Mouse (Mus musculus) liver, postnatal 0 days (tissue): ENCODE data around the gene Scin. TPM values are rescaled to one million over a fixed set of nuclear protein-coding genes. Genes with fewer than 3 reads are reported as not detected.

Experiments used
- ATAC-seq: fragments of 200-750 bp; cut with Nextera tagmentation; 2 replicates; pipeline ENCODE4 v1.8.0; 2017; ENCODE audit warnings: mild to moderate bottlenecking, moderate library complexity
- DNase-seq: peaks from one replicate; pipeline ENCODE4 v3.0.0-alpha.2; 2016
- H3K27ac ChIP-seq: fragments of 300-500 bp; sonication (generic); 2 replicates; pipeline ENCODE4 v1.5.1; 2014; ENCODE audit warnings: antibody characterized with exemption, moderate library complexity, mild to moderate bottlenecking, low read depth
- H3K27me3 ChIP-seq: fragments of 300-500 bp; sonication (generic); 2 replicates; pipeline ENCODE4 v1.6.1; 2014; ENCODE audit warnings: low read length, control low read depth, mixed read lengths; ENCODE audit not compliant: insufficient read depth
- H3K36me3 ChIP-seq: fragments of 300-500 bp; sonication (generic); replicated peaks from 2 replicates; pipeline ENCODE4 v1.6.1; 2014; ENCODE audit warnings: mild to moderate bottlenecking, control low read depth, low read length, moderate library complexity, mixed read lengths; ENCODE audit not compliant: insufficient read depth
- H3K4me1 ChIP-seq: fragments of 300-500 bp; sonication (generic); 2 replicates; pipeline ENCODE4 v1.6.1; 2014; ENCODE audit warnings: antibody characterized with exemption, mild to moderate bottlenecking, control low read depth; ENCODE audit not compliant: insufficient read depth
- H3K4me2 ChIP-seq: fragments of 300-500 bp; sonication (generic); 2 replicates; pipeline ENCODE4 v1.6.1; 2014; ENCODE audit warnings: low read depth, mild to moderate bottlenecking, low read length, moderate library complexity, mixed read lengths
- H3K4me3 ChIP-seq: fragments of 300-500 bp; sonication (generic); 2 replicates; pipeline ENCODE4 v1.5.1; 2014; ENCODE audit warnings: low read depth, low read length
- H3K9ac ChIP-seq: fragments of 300-500 bp; sonication (generic); replicated peaks from 2 replicates; pipeline ENCODE4 v1.6.1; 2014; ENCODE audit warnings: mild to moderate bottlenecking, moderate library complexity
- H3K9me3 ChIP-seq: fragments of 300-500 bp; sonication (generic); 2 replicates; pipeline ENCODE4 v1.6.1; 2016; ENCODE audit warnings: mild to moderate bottlenecking, control low read depth, low read length, mixed read lengths
- CTCF ChIP-seq: sonication (generic); IDR thresholded peaks from 2 replicates; pipeline ENCODE4 v1.5.1; 2016; ENCODE audit warnings: antibody characterized with exemption, low read depth
- EP300 ChIP-seq: IDR thresholded peaks from 2 replicates; pipeline ENCODE4 v1.6.1; 2016; ENCODE audit warnings: antibody characterized with exemption, low read depth, mild to moderate bottlenecking
- WGBS: fragments of 180-500 bp; shearing (Covaris S2); extraction: QIAGEN DNeasy Blood & Tissue Kit; methylation state at CpG from one replicate; pipeline ENCODE4 v1.1.7; 2014; ENCODE audit not compliant: insufficient replicate concordance; 5-methylcytosine and 5-hydroxymethylcytosine counted together
- polyA plus RNA-seq: library from polyadenylated mRNA; unstranded; fragments of >200 nt; fragmentation: Nextera tagmentation; extraction: Ambion mirVana; gene quantifications from 2 replicates; pipeline ENCODE4 v1.2.1, GENCODE M21; 2015

Gene Scin
- polyA plus RNA-seq, 1 experiment from 2014 or later = 0.07 TPM

GRCm38 (mm10) chr12:40040067-40040466 lies 94.0 kb downstream of the Scin start:
- Histone ChIP-seq H3K36me3 (0 out of 2 replicates have a peak, but pooled peaks cover 2% of the 10 kb centered on the region), H3K9me3 (no peaks in the 10 kb centered on the region), H3K27me3 (no peaks in the 10 kb centered on the region), H3K4me3 (no peak overlapping the region), H3K27ac (no peak overlapping the region), H3K9ac (no peak overlapping the region), H3K4me2 (no peak overlapping the region), H3K4me1 (0 out of 2 replicates have a peak, but pooled peaks cover 3% of the 10 kb centered on the region)
- ATAC-seq (no peak), DNase-seq (no peak)
- TF ChIP-seq CTCF (peak; percentile 70), EP300 (no peak)

- H3K27me3 ChIP-seq = no peaks in the 10 kb centered on the region
- H3K9ac ChIP-seq = peak within 1 kb of the TSS; percentile 90
- WGBS = 2% methylated on average over 55 of the region's 68 CpGs
- DNase-seq = peak; percentile 94
- H3K4me1 ChIP-seq = 0 out of 2 replicates have a peak, but pooled peaks cover 3% of the 10 kb centered on the region
- H3K27ac ChIP-seq = peak within 1 kb of the TSS; percentile 98
- H3K4me3 ChIP-seq = peak within 1 kb of the TSS; percentile 85
- no peaks in the 10 kb centered on the region for H3K9me3 ChIP-seq
- TF ChIP-seq CTCF (peak; percentile 1; the same call in 1 of the 2 replicates), EP300 (no peak)
- H3K4me2 ChIP-seq = peak within 1 kb of the TSS; percentile 86
- ATAC-seq = peak; percentile 82
- 0 out of 2 replicates have a peak, but pooled peaks cover 2% of the 10 kb centered on the region for H3K36me3 ChIP-seq
These were observed 96.1 kb downstream of the Scin start, which contains the start of gene Arl4a for GRCm38 (mm10) chr12:40037876-40038463. TSS of gene Arl4a (minus strand) at chr12:40038025.

GRCm38 (mm10) chr12:40037226-40037813 lies 96.7 kb downstream of the Scin start:
- H3K9ac ChIP-seq = peak overlapping the region; percentile 90
- TF ChIP-seq CTCF = peak; percentile 93
- TF ChIP-seq EP300 = 0 out of 2 replicates have a peak, but pooled peaks have one; percentile 27
- H3K4me1 ChIP-seq = 0 out of 2 replicates have a peak, but pooled peaks cover 3% of the 10 kb centered on the region
- H3K9me3 ChIP-seq = no peaks in the 10 kb centered on the region
- H3K4me3 ChIP-seq = peak overlapping the region; percentile 85
- H3K27me3 ChIP-seq = no peaks in the 10 kb centered on the region
- DNase-seq (peak; percentile 100), ATAC-seq (peak; percentile 95)
- under 1% methylated on average over 50 of the region's 60 CpGs for WGBS
- H3K4me2 ChIP-seq = peak overlapping the region; percentile 86
- peak overlapping the region; percentile 98 for H3K27ac ChIP-seq
- 0 out of 2 replicates have a peak, but pooled peaks cover 2% of the 10 kb centered on the region for H3K36me3 ChIP-seq

- peak overlapping the region; percentile 98 for H3K27ac ChIP-seq
- 0 out of 2 replicates have a peak, but pooled peaks cover 3% of the 10 kb centered on the region for H3K4me1 ChIP-seq
- no peaks in the 10 kb centered on the region for H3K27me3 ChIP-seq
- TF ChIP-seq CTCF (no peak), EP300 (0 out of 2 replicates have a peak, but pooled peaks have one; percentile 9)
- H3K9me3 ChIP-seq = no peaks in the 10 kb centered on the region
- 0% methylated on average over 11 of the region's 11 CpGs for WGBS
- DNase-seq = peak; percentile 27
- peak overlapping the region; percentile 90 for H3K9ac ChIP-seq
- ATAC-seq = peak; percentile 4
- H3K4me3 ChIP-seq = peak overlapping the region; percentile 85
- peak overlapping the region; percentile 86 for H3K4me2 ChIP-seq
- 0 out of 2 replicates have a peak, but pooled peaks cover 3% of the 10 kb centered on the region for H3K36me3 ChIP-seq
These were observed 97.4 kb downstream of the Scin start for GRCm38 (mm10) chr12:40036666-40037065.

DNA sequence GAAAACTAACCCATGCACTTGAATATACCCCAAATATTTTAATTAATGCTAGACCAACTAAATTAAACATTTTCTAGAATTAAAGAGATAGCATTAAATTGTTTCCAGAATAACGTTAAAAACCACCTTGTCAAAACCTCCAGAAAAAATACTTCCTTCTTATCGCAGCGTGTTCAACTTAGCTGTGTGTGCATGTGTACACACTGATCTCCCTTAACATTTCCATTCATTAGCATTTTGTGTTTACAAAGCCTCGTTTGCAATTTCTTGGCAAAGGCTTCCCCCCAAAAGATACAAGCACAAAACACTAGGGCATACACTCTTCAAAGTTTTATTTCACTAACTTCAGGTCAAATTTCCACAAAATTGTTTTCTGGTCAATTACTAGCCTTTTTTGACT lies 98.5 kb downstream of the Scin start:
- Histone ChIP-seq H3K4me3 (peak overlapping the region; percentile 85), H3K4me1 (0 out of 2 replicates have a peak, but pooled peaks cover 3% of the 10 kb centered on the region), H3K9me3 (no peaks in the 10 kb centered on the region), H3K27ac (no peak overlapping the region), H3K27me3 (no peaks in the 10 kb centered on the region), H3K4me2 (peak overlapping the region; percentile 86), H3K9ac (peak overlapping the region; percentile 90), H3K36me3 (0 out of 2 replicates have a peak, but pooled peaks cover 4% of the 10 kb centered on the region)
- TF ChIP-seq EP300 = no peak
- DNase-seq (no peak), ATAC-seq (no peak)
- 51% methylated on average over 4 of the region's 4 CpGs for WGBS

GRCm38 (mm10) chr12:40029201-40029600 lies 104.8 kb downstream of the Scin start:
- no peak for ATAC-seq
- no peaks in the 10 kb centered on the region for H3K27me3 ChIP-seq
- no peak for TF ChIP-seq CTCF
- no peak for TF ChIP-seq EP300
- no peak overlapping the region for H3K4me2 ChIP-seq
- 0 out of 2 replicates have a peak, but pooled peaks cover 2% of the 10 kb centered on the region for H3K36me3 ChIP-seq
- H3K9me3 ChIP-seq = no peaks in the 10 kb centered on the region
- H3K27ac ChIP-seq = no peak overlapping the region
- DNase-seq = no peak
- H3K4me3 ChIP-seq = no peak overlapping the region
- no peak overlapping the region for H3K9ac ChIP-seq
- peaks cover 5% of the 10 kb centered on the region; the same call in 1 of the 2 replicates for H3K4me1 ChIP-seq
- WGBS = 74% methylated on average over 4 of the region's 4 CpGs
